Mouse (Mus musculus) liver, embryonic 18 days (tissue): ENCODE data around the gene Hsp90aa1. TPM values are rescaled to one million over a fixed set of nuclear protein-coding genes. Genes with fewer than 3 reads are reported as not detected.

Experiments used
- polyA plus RNA-seq: library from polyadenylated mRNA; depleted of rRNA; stranded (reverse); fragments of >200 nt; gene quantifications from 2 replicates; pipeline ENCODE4 v1.2.3, GENCODE M21; 2012; rRNA removed

The Hsp90aa1 gene
- 82.8 and 95.8 TPM in 2 replicates for polyA plus RNA-seq

GRCm38 (mm10) chr12:110702556-110702955 lies at the start of gene Hsp90aa1:
TSS of gene Hsp90aa1 (minus strand) at chr12:110702728.

GRCm38 (mm10) chr12:110737170-110738157 lies 34.9 kb upstream of the Hsp90aa1 start, which contains the start of gene Wdr20:
TSS of gene Wdr20 (plus strand) at chr12:110737944.

GRCm38 (mm10) chr12:110682561-110683299 lies 19.8 kb downstream of the Hsp90aa1 start, which contains the start of gene 1700001K19Rik:
TSS of gene 1700001K19Rik (minus strand) at chr12:110682619.

Other genes with a start within 250 kb of the Hsp90aa1 start
- 21.8 and 26.7 TPM in 2 replicates for gene Dync1h1, start 101.3 kb downstream of the Hsp90aa1 start, polyA plus RNA-seq
- gene 1700001K19Rik, start 20.1 kb downstream of the Hsp90aa1 start, polyA plus RNA-seq = not detected in 2 replicates
- 10.3 and 10.4 TPM in 2 replicates for gene Wdr20, start 35.2 kb upstream of the Hsp90aa1 start, polyA plus RNA-seq
- gene Mok, start 138.2 kb upstream of the Hsp90aa1 start, polyA plus RNA-seq = 0.29 and 0.41 TPM in 2 replicates
- 3.1 and 4.0 TPM in 2 replicates for gene Zfp839, start 147.5 kb upstream of the Hsp90aa1 start, polyA plus RNA-seq
- 28.8 and 31.3 TPM in 2 replicates for gene Cinp, start 186.4 kb upstream of the Hsp90aa1 start, polyA plus RNA-seq
- gene Tecpr2, start 186.5 kb upstream of the Hsp90aa1 start, polyA plus RNA-seq = 2.3 and 2.9 TPM in 2 replicates